Mouse (Mus musculus) cerebellum, adult 8-10 months (tissue): ENCODE measurements at regions not wholly inside any gene's neighbourhood (a gene's known extent, or its start where the extent isn't known, plus 50 kb on each side); places are given as distances from the start of the nearest gene placed in this dataset.
A peak's percentile ranks its signal among the peaks of the same experiment; 100 is the strongest.

Source experiments
- DNase-seq: peaks from one replicate; pipeline ENCODE4 v3.0.0; 2022

DNA sequence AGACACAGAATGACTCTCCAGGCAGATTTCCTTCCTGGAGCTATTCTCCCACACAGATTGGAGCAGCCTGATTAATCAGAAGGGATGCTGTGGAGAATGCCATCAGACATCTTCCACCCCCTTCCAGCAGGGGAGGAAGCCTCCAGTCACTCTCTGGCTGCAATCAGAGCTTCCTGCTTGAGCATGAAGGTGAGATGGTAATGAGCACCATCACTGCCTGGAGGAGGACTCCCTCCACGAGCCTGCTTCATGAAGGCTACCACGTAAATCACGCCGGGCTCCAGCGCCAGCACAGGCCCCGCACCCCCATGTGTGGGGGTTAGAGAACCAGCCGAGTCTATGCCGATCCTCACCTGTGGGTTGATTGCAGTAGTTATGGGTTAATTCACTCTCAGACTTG is 321.7 kb upstream of the Zmiz1 start:
- DNase-seq: no peak

DNA sequence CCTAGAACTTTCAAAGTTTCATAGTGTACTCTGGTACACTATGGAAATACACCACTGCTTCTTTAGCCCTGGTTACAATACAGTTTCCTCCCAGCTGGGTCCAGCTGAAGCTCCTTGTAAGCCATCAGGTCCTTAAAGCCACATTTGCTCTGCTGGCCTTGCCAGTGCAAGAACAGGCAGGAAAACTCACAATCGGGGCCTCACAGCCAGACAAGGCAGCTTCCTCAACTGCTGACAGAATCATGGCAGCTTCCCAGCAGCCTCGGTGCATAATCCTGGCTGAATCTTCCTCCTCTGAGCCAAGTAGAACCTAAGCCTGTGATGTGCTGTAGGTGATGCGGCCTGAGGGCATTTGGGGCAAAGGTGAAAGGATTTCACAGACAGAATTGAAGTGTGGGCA is 320.5 kb upstream of the Zmiz1 start:
- no peak for DNase-seq

DNA sequence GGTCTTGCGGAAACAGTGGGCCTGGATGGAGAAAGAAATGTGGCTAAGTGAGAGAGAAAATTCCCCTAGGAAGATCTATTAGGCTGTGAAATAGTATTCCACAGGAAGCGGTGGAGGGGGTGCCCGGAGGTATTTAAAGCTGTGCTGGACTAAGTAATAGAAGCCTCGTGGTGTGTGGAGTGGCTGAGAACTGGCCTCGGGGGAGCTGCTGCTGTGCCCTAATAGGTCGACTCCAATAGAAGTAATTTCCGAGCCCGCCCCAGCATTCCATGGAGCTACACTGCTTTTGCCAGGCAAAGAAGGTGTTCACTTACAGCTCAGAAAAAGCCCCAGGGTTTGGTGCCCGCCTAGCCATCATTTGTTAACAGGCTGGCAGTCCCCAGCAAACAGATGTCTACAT is 317.1 kb upstream of the Zmiz1 start:
- no peak for DNase-seq

DNA sequence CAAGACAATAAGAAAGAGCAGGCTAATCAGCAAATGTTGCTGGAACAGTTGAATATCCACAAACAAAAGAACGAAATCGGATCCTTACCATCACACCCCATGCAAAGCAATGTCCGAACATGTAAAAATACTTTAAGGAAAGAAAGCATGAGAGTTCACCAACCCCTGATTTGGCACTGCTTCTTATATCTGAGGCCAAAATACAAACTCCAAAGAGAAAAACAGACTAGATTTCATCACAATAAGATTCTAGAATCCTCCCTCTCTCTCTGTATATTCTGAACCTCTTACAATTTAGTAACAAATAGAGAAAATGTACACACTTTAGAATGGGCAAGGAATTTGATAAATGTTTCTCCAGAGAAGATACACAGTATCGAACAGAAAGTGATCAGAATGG is 315.9 kb upstream of the Zmiz1 start:
- no peak for DNase-seq

DNA sequence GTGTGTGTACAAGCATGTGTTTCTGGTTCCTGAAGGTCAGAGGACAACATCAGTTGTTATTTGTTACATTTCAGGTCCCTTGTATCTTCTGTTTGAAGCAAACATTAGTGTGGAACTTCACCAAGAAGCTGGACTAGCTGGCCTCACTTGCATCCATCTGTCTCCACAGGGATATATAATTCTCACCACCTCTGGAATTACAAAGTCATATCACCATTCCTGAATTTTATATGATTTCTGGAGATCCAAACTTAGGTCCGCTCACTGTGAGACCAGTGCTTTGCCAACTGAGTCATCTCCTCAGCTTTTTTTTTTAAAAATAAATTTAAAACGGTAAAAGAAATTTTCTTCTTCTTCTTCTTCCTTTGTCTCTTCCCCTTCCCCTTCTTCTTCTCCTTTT is 311.3 kb upstream of the Zmiz1 start:
- no peak for DNase-seq

DNA sequence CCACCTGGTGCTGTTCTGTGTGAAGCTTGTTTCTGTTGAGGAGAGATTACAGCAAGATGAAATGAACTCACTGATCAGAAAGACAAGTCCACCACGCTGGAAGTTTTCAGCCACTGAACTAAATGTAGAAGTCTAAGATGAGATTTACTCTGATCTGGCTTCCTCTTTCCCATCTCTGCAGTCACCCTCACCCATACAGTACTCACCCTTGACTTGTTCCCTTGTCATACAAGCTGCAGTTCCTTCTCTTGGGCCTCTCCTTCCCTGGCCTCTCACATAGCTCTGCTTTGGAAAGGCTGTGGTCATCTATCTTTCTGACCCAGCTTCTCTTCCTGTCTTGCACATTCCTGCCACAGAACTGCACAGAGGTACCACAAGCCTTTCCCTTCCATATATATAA is 308.0 kb upstream of the Zmiz1 start:
- DNase-seq: no peak

DNA sequence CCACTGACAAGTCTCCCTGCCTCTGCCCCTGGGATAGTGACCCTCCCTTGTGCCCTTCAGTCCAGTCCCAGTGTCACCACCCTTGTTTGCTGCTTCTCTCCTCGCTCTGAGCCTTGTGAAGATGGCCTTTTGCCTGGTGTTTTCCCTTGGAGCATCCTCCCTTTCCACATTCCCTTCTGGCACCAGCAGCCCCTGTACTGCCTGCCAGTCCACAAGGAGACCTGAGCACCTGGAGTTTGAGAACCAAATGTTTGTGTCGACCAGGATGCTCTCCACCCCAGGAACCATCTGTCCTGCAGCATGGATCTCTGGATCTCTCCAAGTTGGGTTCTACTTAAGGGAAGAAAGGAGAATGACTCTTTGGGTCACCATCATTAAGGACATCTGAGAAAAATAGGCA is 307.5 kb upstream of the Zmiz1 start:
- DNase-seq: peak; percentile 51

DNA sequence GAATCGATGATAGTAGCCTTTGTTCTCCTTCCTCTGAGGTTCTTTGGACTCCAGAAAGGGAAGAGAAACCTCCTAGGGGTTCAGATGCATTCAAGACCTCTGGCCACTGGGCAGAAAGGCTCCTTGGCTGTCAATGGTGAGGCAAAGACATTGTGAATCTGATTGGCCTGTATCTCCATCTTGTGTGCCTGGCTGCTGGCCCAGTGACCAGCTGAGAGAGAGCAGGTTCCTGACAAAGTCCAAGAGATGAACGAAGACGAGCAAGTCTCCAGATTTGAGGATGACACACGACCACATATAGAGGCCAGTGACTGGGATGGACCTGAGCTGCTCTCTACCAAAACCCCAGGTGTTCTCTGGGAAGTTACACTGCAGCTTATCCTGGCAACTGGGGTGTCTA is 305.4 kb upstream of the Zmiz1 start:
- no peak for DNase-seq

DNA sequence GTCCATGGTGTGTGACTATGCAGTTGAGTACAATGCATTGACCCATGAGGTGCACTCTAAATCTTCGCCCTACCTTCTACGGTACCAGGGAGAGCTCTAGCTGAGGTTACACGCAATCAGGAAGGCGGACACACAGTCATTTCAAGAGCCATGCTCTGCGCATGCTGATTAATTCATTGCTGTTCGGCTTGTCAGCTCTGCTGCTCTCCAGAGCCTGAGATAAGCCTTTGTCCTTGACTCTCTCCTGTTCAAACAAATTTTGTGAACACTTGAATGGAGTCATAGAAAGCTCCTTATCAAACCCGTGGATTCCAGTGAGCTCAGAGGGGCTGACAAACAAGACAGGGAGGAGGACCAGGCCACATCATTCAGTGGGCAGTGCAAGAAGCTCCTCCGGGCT is 304.8 kb upstream of the Zmiz1 start:
- no peak for DNase-seq

DNA sequence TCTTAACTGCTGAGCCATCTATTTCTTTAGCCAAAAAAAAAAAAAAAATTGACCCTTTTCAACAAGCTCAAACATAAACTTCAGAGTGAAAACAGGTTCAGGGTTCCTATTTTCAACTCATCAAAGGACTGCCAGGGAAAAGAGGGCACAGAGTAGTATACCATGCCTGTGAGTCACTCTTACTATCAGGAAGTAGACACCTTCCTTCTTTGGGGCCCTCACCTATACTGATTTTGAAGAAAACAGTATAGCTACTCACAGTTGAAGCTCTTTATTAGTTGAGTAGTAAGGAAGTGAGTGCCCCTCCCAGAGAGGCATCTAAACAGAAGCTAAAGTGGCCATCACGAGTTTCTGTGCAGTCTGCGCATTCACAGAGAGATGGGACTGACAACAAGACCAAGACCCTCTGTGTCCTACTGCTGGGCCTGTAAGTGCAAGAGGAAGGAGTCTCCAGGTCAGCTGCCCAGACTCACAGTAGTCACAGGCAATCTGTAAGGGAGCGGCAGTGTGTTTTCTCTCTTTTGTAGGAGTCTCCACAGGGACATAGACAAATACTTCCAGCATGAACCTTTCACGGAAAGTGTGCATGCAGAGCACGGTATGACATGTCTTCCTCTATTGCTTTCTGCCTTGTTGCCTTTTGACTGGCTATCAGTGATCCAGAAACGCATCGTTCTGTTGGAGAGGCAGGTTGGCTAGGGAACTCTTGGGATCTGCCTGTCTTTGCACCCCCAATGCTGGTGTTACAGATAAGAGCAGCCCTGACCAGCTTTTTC is 303.8 kb upstream of the Zmiz1 start:
- DNase-seq: no peak

DNA sequence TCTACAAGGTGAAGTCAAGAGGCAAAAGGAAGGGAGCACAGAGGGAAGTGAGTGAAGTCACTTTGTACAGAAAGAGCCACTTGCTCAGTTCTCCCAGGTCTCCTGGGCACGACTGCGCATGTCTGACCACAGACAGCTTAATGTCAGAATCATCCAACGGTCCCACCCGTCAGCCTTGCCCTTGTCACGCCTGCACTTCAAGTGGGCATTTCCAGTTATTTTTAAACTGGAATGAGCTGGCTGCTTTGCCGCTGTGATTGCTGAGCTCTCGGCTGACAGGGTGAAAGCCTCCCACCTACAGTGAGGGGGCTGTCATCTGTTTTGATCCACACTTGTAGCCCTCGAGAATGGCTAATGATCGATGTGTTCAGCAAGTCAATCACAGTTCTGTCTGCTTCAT is 302.8 kb upstream of the Zmiz1 start:
- no peak for DNase-seq

DNA sequence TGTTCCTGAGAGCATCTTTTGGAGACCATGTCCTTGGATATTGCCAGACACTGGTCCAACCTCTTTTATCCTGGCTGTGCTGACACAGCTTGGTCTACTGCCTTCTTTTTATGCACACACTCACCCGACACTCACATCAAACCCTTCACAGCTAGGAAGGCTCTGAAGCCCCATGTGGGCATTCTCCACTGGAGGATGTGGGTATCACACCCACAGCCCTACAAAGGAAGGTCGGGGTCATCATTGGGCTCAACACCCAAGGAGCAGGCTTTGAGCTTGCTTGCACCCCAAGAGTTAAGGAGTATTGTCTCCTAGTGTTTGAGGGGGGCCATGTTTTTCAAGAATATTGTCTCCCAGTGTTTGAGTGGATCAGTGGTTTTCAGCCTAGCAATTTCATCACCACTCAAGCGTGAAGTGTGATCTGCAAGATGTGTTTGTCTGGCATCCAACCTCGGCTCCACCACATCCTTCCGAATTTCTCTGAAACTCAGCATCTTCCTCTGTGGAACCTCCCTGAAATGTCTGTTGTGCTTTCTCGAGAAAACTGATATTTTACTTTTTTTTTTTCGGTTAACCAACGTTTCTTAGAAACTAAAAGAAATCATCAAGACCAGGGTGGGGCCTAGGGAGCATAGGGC is 297.2 kb upstream of the Zmiz1 start:
- DNase-seq: no peak

DNA sequence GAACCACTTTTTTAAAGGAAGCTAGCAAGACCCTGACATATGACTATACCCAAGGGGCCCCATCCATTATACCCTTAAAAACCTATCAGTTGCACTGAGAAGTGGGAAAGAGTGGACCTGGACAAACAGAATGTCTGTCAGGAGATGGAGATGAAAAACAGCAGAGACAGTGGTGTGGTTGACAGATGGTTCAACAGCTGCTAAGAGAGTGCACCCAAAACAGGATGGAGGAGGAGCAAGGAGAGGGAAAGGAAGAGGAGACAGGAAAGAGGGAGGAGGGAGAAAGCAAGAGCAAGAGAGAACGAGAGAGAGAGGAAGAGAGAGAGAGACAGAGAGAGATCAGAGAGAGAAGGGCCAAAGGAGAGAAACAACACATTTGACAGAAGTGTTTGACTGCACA is 292.8 kb upstream of the Zmiz1 start:
- no peak for DNase-seq

DNA sequence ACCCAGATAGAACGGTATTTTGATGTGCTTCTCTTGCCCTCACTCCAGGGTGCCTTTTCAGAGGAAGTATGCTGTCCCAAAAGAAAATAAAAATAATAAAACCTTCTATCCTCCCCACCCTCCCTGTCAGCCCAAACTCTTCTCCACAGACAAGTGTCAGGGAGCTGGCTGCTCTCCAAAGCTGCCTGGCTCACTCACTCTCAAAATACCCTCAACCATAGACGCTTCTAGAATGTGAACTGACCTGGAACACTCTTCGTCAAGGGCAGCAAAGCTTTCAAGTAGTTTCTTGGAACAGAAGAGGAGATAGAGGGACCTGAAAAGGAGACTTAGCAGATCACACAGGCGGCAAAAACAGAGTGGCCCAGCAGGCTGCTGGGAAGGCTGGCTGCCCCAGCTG is 291.4 kb upstream of the Zmiz1 start:
- DNase-seq: no peak

DNA sequence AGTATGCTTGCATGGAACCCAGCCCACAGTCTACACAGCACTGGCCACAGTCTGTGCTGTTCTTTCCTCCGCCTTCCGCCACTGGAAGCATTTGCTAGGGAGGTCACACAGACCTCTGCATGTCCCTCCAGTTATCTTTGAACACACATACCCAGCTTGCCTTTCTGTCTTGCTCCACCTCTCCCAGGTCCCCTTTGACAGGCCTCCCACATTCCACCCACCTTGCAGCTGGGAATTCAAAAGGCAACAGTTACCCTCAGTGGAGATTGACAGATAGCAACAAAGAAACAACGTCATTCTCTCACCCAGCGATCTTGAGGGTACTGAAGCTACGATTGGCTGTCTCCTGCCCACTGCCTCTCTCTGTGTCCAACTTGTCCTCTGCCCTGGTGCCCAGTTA is 290.7 kb upstream of the Zmiz1 start:
- no peak for DNase-seq

DNA sequence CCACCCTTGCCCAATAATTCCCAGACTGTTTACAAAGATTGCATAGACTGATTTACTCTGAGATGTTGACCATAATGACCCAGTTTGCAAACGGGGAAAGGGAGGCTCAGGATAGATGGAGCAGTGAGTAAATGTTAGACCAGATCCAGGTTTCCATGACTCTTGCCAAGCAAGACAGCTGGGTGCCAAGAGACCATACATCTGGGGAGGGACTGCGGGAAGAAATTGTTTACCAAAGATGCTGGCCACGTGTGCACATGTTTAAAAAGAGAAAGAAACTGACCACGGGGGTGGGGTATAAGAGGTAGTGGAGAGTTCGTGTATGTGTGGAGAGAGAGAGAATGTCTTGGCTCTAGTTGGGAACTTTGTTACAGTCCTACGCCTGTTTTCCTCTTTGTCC is 285.7 kb upstream of the Zmiz1 start:
- DNase-seq: no peak

DNA sequence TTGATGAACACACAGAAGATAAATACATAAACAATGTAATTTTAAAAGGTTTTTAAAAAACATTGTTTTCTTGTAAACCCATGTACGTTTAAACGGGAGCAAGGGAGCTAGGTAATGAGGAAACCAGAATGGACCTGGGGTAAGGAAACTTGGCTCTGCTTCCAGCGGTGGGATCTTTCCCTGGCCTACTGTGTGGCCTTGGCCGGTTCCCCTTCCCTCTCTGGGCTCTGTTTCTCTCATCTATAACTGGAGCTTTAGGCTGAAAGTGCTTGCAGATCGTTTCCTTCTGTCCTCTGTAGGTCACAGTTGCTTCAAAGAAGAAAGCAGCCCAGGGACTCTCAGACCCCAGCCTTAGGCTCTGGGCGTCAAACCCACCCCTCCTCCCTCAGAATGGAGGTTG is 285.1 kb upstream of the Zmiz1 start:
- DNase-seq: no peak

DNA sequence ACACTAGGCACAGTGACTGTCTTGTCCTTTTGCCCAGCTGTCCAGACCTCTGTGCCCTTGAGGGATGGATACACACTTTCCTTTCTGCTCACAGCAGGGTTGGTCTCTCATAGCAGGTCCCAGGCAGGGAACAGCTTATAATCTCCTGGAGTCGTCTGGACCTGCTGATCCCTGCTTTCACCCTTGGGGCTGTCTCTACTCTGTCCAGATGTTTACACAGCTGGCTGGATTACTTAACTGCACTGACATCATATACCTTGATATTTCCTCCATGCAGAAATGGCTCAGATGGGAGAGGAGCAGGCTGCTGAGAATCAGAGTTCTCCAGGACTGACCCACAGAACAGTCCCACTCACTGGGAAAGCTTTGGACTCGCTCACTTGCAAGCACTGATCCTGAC is 284.6 kb upstream of the Zmiz1 start:
- no peak for DNase-seq

DNA sequence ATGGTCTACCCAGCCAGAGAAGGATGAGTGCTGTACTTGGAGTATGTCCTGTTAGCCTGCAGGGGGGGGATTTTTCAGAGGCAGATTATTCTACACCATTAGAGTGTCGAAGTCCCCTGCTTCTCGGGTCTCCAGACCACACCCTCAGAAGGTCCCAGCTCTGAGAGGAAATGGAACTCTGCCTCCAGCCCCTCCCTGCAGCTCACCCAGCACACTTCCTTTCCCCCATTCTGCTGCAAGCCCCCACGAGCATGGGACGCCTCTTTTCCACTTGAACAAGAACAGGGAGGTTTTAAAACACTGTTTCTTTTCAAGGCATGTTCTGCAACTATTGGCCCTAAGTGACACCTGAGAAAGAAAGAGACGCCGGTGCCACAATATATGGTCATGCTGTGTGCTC is 282.8 kb upstream of the Zmiz1 start:
- DNase-seq: no peak

DNA sequence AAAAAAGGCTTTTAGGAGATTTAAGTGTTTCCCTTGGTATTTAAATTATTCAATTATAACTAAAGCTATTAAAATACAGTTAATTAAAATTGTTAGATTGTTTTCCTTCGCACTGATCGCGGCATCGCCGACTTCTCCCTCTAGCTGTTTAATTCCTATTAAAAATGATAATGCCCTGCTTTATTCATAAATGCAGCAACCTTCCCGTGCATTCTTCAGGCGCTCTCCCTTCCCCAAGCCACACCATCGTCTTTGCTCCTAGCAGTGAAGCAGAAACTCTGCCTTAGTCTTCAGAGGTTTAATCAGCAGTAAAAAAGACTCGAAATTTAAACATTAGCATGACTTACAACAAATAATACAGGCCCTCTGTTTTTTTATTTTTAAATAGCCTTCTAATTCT is 278.9 kb upstream of the Zmiz1 start:
- no peak for DNase-seq

DNA sequence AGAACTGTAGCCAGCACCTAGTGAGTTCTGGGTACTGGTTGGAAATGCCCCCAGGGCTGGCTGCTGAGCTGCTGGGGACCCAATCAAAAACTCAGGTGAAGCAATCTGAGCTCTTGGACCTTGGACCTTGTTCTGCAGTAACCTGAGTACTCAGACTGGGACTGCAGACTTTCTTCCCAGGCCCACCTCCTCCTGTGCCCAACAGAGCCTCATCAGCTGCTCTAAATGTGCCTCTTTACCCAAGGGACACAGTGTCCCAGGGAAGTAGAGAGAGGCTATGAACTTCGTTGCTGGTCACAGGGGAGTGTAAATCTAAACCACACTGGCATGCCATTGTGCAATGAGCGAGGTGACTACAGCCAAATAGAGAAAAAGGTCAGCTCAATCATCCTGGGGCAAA is 277.6 kb upstream of the Zmiz1 start:
- DNase-seq: no peak

DNA sequence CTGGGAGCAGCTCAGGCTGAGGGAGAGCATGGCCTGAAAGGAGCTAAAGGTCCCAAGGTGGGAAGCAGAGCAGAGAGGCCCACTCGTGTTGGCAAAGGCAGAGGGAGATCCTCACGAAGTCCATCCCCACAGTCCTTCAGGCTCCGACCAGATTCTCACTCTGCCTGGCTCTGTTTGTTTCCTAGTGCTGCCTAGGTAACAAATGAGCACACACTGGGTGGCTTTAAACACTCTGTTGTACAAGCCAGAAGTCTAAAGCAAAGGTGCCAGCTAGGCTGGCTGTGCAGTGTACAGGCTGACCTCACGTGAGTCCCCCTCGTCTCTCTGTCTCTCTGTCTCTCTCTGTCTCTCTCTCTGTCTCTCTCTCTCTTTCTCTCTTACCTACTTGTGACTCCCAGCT is 274.9 kb upstream of the Zmiz1 start:
- DNase-seq: no peak

DNA sequence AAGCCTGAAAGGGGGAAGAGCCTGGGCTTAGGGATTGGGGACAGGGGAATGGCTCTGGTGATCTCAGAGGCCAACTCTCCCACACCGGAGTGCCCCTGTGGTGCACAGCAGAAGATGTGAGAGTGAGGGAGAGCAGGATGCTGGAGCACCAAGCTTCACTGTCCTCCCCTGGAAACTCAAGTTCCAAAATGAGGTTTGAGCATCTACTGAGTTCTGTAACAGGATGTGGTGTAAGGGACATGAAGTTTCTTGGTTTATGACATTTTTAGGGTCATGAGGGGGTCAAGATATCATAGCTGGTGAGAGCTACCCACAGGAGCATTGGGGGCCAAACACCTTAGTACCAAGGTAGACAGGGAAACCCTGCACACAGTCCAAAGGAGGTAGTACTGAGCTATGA is 274.1 kb upstream of the Zmiz1 start:
- DNase-seq: no peak

DNA sequence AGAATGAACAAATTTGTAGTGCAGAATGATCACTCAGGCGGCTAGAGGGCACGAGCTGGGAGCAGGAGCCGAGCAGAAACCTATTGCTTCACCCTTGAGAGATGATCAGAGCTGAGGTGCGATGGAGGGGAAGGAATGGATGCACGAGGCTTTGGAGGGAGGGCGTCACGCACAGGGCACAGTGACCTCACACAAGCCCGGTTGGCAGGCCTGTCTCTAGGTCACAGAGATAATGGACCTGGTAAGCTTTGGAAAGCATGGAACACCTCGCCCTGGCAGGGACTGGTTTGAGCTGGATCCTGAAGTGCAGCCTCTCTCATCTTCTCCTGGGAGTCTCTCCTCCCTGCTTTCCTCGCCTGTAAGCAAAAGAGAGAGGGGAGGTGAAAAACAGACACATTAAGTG is 273.4 kb upstream of the Zmiz1 start:
- DNase-seq: peak; percentile 31
